Mouse (Mus musculus): ENCODE data around the gene Taar5.

DNA sequence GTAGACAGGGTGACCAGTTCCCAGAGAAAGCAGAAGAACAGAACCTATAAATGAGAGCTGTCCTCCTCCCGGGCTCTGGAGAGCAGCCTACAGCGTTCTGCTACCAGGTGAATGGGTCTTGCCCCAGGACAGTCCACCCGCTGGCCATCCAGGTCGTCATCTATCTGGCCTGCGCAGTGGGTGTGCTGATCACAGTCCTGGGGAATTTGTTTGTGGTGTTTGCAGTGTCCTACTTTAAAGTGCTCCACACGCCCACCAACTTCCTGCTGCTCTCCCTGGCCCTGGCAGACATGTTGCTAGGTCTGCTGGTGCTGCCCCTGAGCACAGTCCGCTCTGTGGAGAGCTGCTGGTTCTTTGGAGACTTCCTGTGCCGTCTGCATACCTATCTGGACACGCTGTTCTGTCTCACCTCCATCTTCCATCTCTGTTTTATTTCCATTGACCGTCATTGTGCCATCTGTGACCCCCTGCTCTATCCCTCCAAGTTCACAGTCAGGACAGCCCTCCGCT lies at the start of gene Taar5:
- TF ChIP-seq GATA1 (IDR thresholded peaks at IDR 0.05; ENCODE audit: borderline replicate concordance, low read length): no peak
- TF ChIP-seq FLI1 (IDR thresholded peaks at IDR 0.05; ENCODE audit: low read length): no peak

All from megakaryocyte, embryonic 14.5 days (primary cell).